Mouse (Mus musculus) midbrain, embryonic 13.5 days (tissue): ENCODE results near the gene Lrg1. TPM values are rescaled to one million over a fixed set of nuclear protein-coding genes. Genes with fewer than 3 reads are reported as not detected.

ENCODE experiments used
- polyA plus RNA-seq: library from polyadenylated mRNA; unstranded; fragments of >200 nt; fragmentation: Nextera tagmentation; extraction: Ambion mirVana; gene quantifications from 2 replicates; pipeline ENCODE4 v1.2.1, GENCODE M21; 2015

Lrg1 gene
- polyA plus RNA-seq, 1 experiment from 2014 or later = 0.15 TPM

Other genes starting within 250 kb of the Lrg1 start
- 14.5 and 15.2 TPM in 2 replicates for gene Zfp119a, start 243.1 kb downstream of the Lrg1 start, polyA plus RNA-seq
- 16.3 and 19.2 TPM in 2 replicates for gene Zfp959, start 229.9 kb downstream of the Lrg1 start, polyA plus RNA-seq
- 9.4 and 9.5 TPM in 2 replicates for gene Zfp119b, start 172.5 kb downstream of the Lrg1 start, polyA plus RNA-seq
- gene Ebi3, start 169.4 kb downstream of the Lrg1 start, polyA plus RNA-seq = 4.7 and 5.1 TPM in 2 replicates
- gene Yju2, start 162.9 kb downstream of the Lrg1 start, polyA plus RNA-seq = 27.9 and 28.2 TPM in 2 replicates
- 181 and 184 TPM in 2 replicates for gene Shd, start 151.5 kb downstream of the Lrg1 start, polyA plus RNA-seq
- gene Fsd1, start 135.5 kb downstream of the Lrg1 start, polyA plus RNA-seq = 135 and 136 TPM in 2 replicates
- 4.6 and 5.0 TPM in 2 replicates for gene Stap2, start 116.4 kb downstream of the Lrg1 start, polyA plus RNA-seq
- 159 and 182 TPM in 2 replicates for gene Mpnd, start 116.3 kb downstream of the Lrg1 start, polyA plus RNA-seq
- 113 and 123 TPM in 2 replicates for gene Sh3gl1, start 85.4 kb downstream of the Lrg1 start, polyA plus RNA-seq
- 10.1 and 11.0 TPM in 2 replicates for gene Chaf1a, start 81.6 kb downstream of the Lrg1 start, polyA plus RNA-seq
- 73.7 and 78.6 TPM in 2 replicates for gene Ubxn6, start 47.0 kb downstream of the Lrg1 start, polyA plus RNA-seq
- gene Hdgfl2, start 42.4 kb downstream of the Lrg1 start, polyA plus RNA-seq = 156 and 159 TPM in 2 replicates
- gene Plin4, start 12.2 kb downstream of the Lrg1 start, polyA plus RNA-seq = 0.04 and 0.11 TPM in 2 replicates
- 0.43 and 0.55 TPM in 2 replicates for gene Plin5, start 4.4 kb downstream of the Lrg1 start, polyA plus RNA-seq
- gene Sema6b, start 18.3 kb upstream of the Lrg1 start, polyA plus RNA-seq = 7.6 and 10.4 TPM in 2 replicates
- 8.2 and 8.7 TPM in 2 replicates for gene Tnfaip8l1, start 40.5 kb upstream of the Lrg1 start, polyA plus RNA-seq
- gene Mydgf, start 61.9 kb upstream of the Lrg1 start, polyA plus RNA-seq = 64.6 and 68.4 TPM in 2 replicates
- 26.6 and 29.3 TPM in 2 replicates for gene Dpp9, start 96.9 kb upstream of the Lrg1 start, polyA plus RNA-seq
- gene Fem1a, start 134.8 kb upstream of the Lrg1 start, polyA plus RNA-seq = 18.1 and 19.4 TPM in 2 replicates
- 1.0 and 1.3 TPM in 2 replicates for gene Ticam1, start 154.8 kb upstream of the Lrg1 start, polyA plus RNA-seq
- 14.8 and 16.7 TPM in 2 replicates for gene Plin3, start 170.9 kb upstream of the Lrg1 start, polyA plus RNA-seq
- not detected in 2 replicates for gene Arrdc5, start 178.3 kb upstream of the Lrg1 start, polyA plus RNA-seq
- gene Uhrf1, start 181.3 kb upstream of the Lrg1 start, polyA plus RNA-seq = 59.9 and 62.8 TPM in 2 replicates
- gene Kdm4b, start 204.1 kb upstream of the Lrg1 start, polyA plus RNA-seq = 62.1 and 77.3 TPM in 2 replicates